Mouse (Mus musculus): ENCODE measurements at regions not wholly inside any gene's neighbourhood (a gene's known extent, or its start where the extent isn't known, plus 50 kb on each side); places are given as distances from the start of the nearest gene placed in this dataset.

- no peak for DNase-seq
Measured at GRCm38 (mm10) chr1:72038518-72038917, 173.6 kb downstream of the Mreg start.

GRCm38 (mm10) chr1:72036600-72036999 lies 175.5 kb downstream of the Mreg start:
- no peak for DNase-seq

GRCm38 (mm10) chr1:72036141-72036540 lies 176.0 kb downstream of the Mreg start:
- no peak for DNase-seq

GRCm38 (mm10) chr1:72033941-72034340 lies 178.2 kb downstream of the Mreg start:
- no peak for DNase-seq

GRCm38 (mm10) chr1:72032214-72032613 lies 179.9 kb downstream of the Mreg start:
- no peak for DNase-seq

- DNase-seq: no peak
Measured at GRCm38 (mm10) chr1:72030763-72031405, 181.2 kb downstream of the Mreg start.

GRCm38 (mm10) chr1:72029625-72030024 lies 182.5 kb downstream of the Mreg start:
- no peak for DNase-seq

- DNase-seq: no peak
Measured at GRCm38 (mm10) chr1:72026861-72027260, 185.2 kb downstream of the Mreg start.

GRCm38 (mm10) chr1:72022631-72023030 lies 189.5 kb downstream of the Mreg start:
- DNase-seq: no peak

GRCm38 (mm10) chr1:72018479-72019222 lies 193.5 kb downstream of the Mreg start:
- no peak for DNase-seq

GRCm38 (mm10) chr1:72017814-72018478 lies 194.2 kb downstream of the Mreg start:
- no peak for DNase-seq

GRCm38 (mm10) chr1:72015471-72015870 lies 196.6 kb downstream of the Mreg start:
- no peak for DNase-seq

GRCm38 (mm10) chr1:72014580-72014979 lies 197.5 kb downstream of the Mreg start:
- DNase-seq: no peak

GRCm38 (mm10) chr1:72013863-72014262 lies 198.2 kb downstream of the Mreg start:
- DNase-seq: no peak

- DNase-seq: no peak
Measured at GRCm38 (mm10) chr1:72012710-72013109, 199.4 kb downstream of the Mreg start.

GRCm38 (mm10) chr1:72009270-72009928 lies 202.7 kb downstream of the Mreg start:
- DNase-seq: no peak

- peak; percentile 71 for DNase-seq
Measured at GRCm38 (mm10) chr1:72006696-72007291, 205.3 kb downstream of the Mreg start.

- no peak for DNase-seq
Measured at GRCm38 (mm10) chr1:72005956-72006355, 206.2 kb downstream of the Mreg start.

- DNase-seq: no peak
Measured at GRCm38 (mm10) chr1:72005550-72005949, 206.6 kb downstream of the Mreg start.

GRCm38 (mm10) chr1:72003424-72004278 lies 208.5 kb downstream of the Mreg start:
- DNase-seq: no peak

- no peak for DNase-seq
Measured at GRCm38 (mm10) chr1:72002471-72003116, 209.5 kb downstream of the Mreg start.
